ENCODE assay signal across 7 mouse cellular contexts in genomic region chr14:61137994-61138726, GRCm38 (mm10). TPM values are rescaled to one million over a fixed set of nuclear protein-coding genes. Genes with fewer than 3 reads are reported as not detected.
A peak's percentile ranks its signal among the peaks of the same experiment; 100 is the strongest.
DNase-seq lines count a peak whose midpoint lies in the region; ATAC-seq and TF ChIP-seq lines count a peak whose summit lies in the region.

Sacs (plus strand) TSS chr14:61138457.

- H3K4me2 ChIP-seq in embryonic facial prominence, embryonic 15.5 days (replicated peaks), result peak within 1 kb of the TSS; percentile 67
- H3K4me2 ChIP-seq in heart, embryonic 13.5 days, result peak within 1 kb of the TSS; percentile 74
- peak within 1 kb of the TSS; percentile 62 for H3K4me2 ChIP-seq in midbrain, embryonic 13.5 days (replicated peaks)

- no peak within 1 kb of the TSS for H3K4me3 ChIP-seq in G1E (ENCODE audit: low read depth, low read length)
- peak within 1 kb of the TSS; percentile 46 for H3K4me3 ChIP-seq in embryonic facial prominence, embryonic 15.5 days (replicated peaks)
- peak within 1 kb of the TSS; percentile 62 for H3K4me3 ChIP-seq in heart, embryonic 13.5 days
- H3K4me3 ChIP-seq in midbrain, embryonic 13.5 days (replicated peaks), result peak within 1 kb of the TSS; percentile 58

- H3K27me3 ChIP-seq in G1E (ENCODE audit: insufficient read depth, low read length), result peaks cover 9% of the 10 kb centered on the region
- peaks cover 6% of the 10 kb centered on the region; the same call in 1 of the 2 replicates for H3K27me3 ChIP-seq in embryonic facial prominence, embryonic 15.5 days
- peaks cover 13% of the 10 kb centered on the region for H3K27me3 ChIP-seq in heart, embryonic 13.5 days (replicated peaks)
- H3K27me3 ChIP-seq in midbrain, embryonic 13.5 days, result 0 out of 2 replicates have a peak, but pooled peaks cover 3% of the 10 kb centered on the region

- H3K4me1 ChIP-seq in G1E (ENCODE audit: insufficient read depth, low read depth, low read length), result no peaks in the 10 kb centered on the region
- H3K4me1 ChIP-seq in embryonic facial prominence, embryonic 15.5 days, result peaks cover 8% of the 10 kb centered on the region; the same call in 1 of the 2 replicates
- H3K4me1 ChIP-seq in heart, embryonic 13.5 days, result peaks cover 8% of the 10 kb centered on the region
- peaks cover 13% of the 10 kb centered on the region; the same call in 1 of the 2 replicates for H3K4me1 ChIP-seq in midbrain, embryonic 13.5 days (replicated peaks)

- no peaks in the 10 kb centered on the region for H3K36me3 ChIP-seq in G1E (replicated peaks)
- H3K36me3 ChIP-seq in embryonic facial prominence, embryonic 15.5 days, result no peaks in the 10 kb centered on the region
- H3K36me3 ChIP-seq in heart, embryonic 13.5 days, result no peaks in the 10 kb centered on the region
- H3K36me3 ChIP-seq in midbrain, embryonic 13.5 days, result no peaks in the 10 kb centered on the region

- H3K27ac ChIP-seq in embryonic facial prominence, embryonic 15.5 days (replicated peaks), result no peak within 1 kb of the TSS
- H3K27ac ChIP-seq in heart, embryonic 13.5 days (replicated peaks), result no peak within 1 kb of the TSS
- H3K27ac ChIP-seq in midbrain, embryonic 13.5 days, result peak within 1 kb of the TSS; percentile 67

- no peak for TF ChIP-seq CTCF in G1E (IDR thresholded peaks at IDR 0.05; ENCODE audit: low read depth, low read length)

- WGBS in embryonic facial prominence, embryonic 15.5 days, result 4% methylated on average over 23 of the region's 23 CpGs
- WGBS in heart, embryonic 13.5 days, result 4% methylated on average over 23 of the region's 23 CpGs
- 1% methylated on average over 23 of the region's 23 CpGs for WGBS in midbrain, embryonic 13.5 days

- no peak for ATAC-seq in G1E (ENCODE audit: extremely low read depth, insufficient number of reproducible peaks, low FRiP score, poor library complexity, severe bottlenecking)
- no peak for ATAC-seq in embryonic facial prominence, embryonic 15.5 days (ENCODE audit: insufficient number of reproducible peaks, low FRiP score, low TSS enrichment, low read depth)
- ATAC-seq in heart, embryonic 13.5 days (ENCODE audit: extremely low read depth, insufficient number of reproducible peaks, low FRiP score, low TSS enrichment), result 0 out of 2 replicates have a peak, but pooled peaks have one; percentile 46
- peak; percentile 88 for ATAC-seq in midbrain, embryonic 13.5 days

- no peak for DNase-seq in G1E (ENCODE audit: low spot score)
- peak; percentile 22 to 28 for DNase-seq in adrenal gland, postnatal 36 days
- peak; percentile 58 to 68 for DNase-seq in layer of hippocampus, postnatal 10 days (ENCODE audit: low spot score in 2 of 2)
- DNase-seq in B cell, adult 2 months, result no peak

- no peak within 1 kb of the TSS; the same call in 1 of the 2 replicates for H3K9ac ChIP-seq in embryonic facial prominence, embryonic 15.5 days
- H3K9ac ChIP-seq in heart, embryonic 13.5 days, result peak within 1 kb of the TSS; percentile 82
- peak within 1 kb of the TSS; percentile 83 for H3K9ac ChIP-seq in midbrain, embryonic 13.5 days (replicated peaks)

- H3K9me3 ChIP-seq in G1E (replicated peaks), result no peaks in the 10 kb centered on the region
- H3K9me3 ChIP-seq in embryonic facial prominence, embryonic 15.5 days (replicated peaks), result no peaks in the 10 kb centered on the region
- no peaks in the 10 kb centered on the region for H3K9me3 ChIP-seq in heart, embryonic 13.5 days
- H3K9me3 ChIP-seq in midbrain, embryonic 13.5 days, result no peaks in the 10 kb centered on the region

RNA-seq across cellular contexts. Expression of gene Sacs, which starts in this region (rescaled TPM):
- total RNA-seq in G1E (2014; fragmentation: Nextera tagmentation) (19.0 and 20.8 TPM in 2 replicates), G1E (2017) (19.4 and 23.3 TPM in 2 replicates)
- 0.53 and 0.54 TPM in 2 replicates for polyA plus RNA-seq in G1E (2012)
- total RNA-seq in adrenal gland, postnatal 36 days (2021), result 1 to 10 TPM; 7.0 to 8.8 TPM
- polyA plus RNA-seq in embryonic facial prominence, embryonic 15.5 days (2015; fragmentation: Nextera tagmentation; extraction: Ambion mirVana), result 2.5 and 2.9 TPM in 2 replicates
- polyA plus RNA-seq in heart, embryonic 13.5 days (2015; fragmentation: Nextera tagmentation; extraction: Ambion mirVana), result 3.0 and 3.1 TPM in 2 replicates
- total RNA-seq in layer of hippocampus, postnatal 10 days (2021), result 10 to 100 TPM; 52.8 to 54.3 TPM
- 6.5 and 7.3 TPM in 2 replicates for polyA plus RNA-seq in midbrain, embryonic 13.5 days (2015; fragmentation: Nextera tagmentation; extraction: Ambion mirVana)

Comparison
In these comparisons a context has a peak if more than half of its experiments do, and no peak if none do; other contexts are left out.
1. ATAC-seq: peak in heart, embryonic 13.5 days (single experiment) and midbrain, embryonic 13.5 days (single experiment); none in G1E (single experiment) and embryonic facial prominence, embryonic 15.5 days (single experiment).
2. DNase-seq: peak in adrenal gland, postnatal 36 days (2 of 2) and layer of hippocampus, postnatal 10 days (2 of 2); none in G1E (single experiment) and B cell, adult 2 months (0 of 2).
3. Peak in every context shown above with its lines, with median percentiles within 50 percentile points of each other: H3K4me2 ChIP-seq.